Mouse (Mus musculus): ENCODE results near the gene Iqsec1. TPM values are rescaled to one million over a fixed set of nuclear protein-coding genes. Genes with fewer than 3 reads are reported as not detected.

Gene Iqsec1
- polyA plus RNA-seq, 1 experiment from 2014 or later, result 9.8 TPM

GRCm38 (mm10) chr6:90703782-90704181 is 284.7 kb downstream of the Iqsec1 start:
- Histone ChIP-seq H3K27me3 (no peaks in the 10 kb centered on the region), H3K27ac (peak overlapping the region; percentile 88), H3K36me3 (no peaks in the 10 kb centered on the region), H3K9ac (replicated peaks) (peak overlapping the region; percentile 31; the same call in 1 of the 2 replicates), H3K4me3 (replicated peaks) (no peak overlapping the region), H3K9me3 (no peaks in the 10 kb centered on the region), H3K4me1 (replicated peaks) (peaks cover 83% of the 10 kb centered on the region), H3K4me2 (0 out of 2 replicates have a peak overlapping the region, but pooled peaks have one; percentile 19)
- WGBS, result 56% methylated on average over 2 of the region's 2 CpGs
- ATAC-seq (ENCODE audit: insufficient number of reproducible peaks, insufficient read depth, low FRiP score, low TSS enrichment, low read depth), result no peak

- 0 out of 2 replicates have a peak, but pooled peaks have one; percentile 29 for ATAC-seq (ENCODE audit: insufficient number of reproducible peaks, insufficient read depth, low FRiP score, low TSS enrichment, low read depth)
- peak overlapping the region; percentile 88 for H3K27ac ChIP-seq
- 30% methylated on average over 4 of the region's 4 CpGs for WGBS
- H3K27me3 ChIP-seq, result no peaks in the 10 kb centered on the region
- H3K4me1 ChIP-seq (replicated peaks), result peaks cover 80% of the 10 kb centered on the region
- H3K4me3 ChIP-seq (replicated peaks), result no peak overlapping the region
- no peaks in the 10 kb centered on the region for H3K9me3 ChIP-seq
- H3K9ac ChIP-seq (replicated peaks), result 0 out of 2 replicates have a peak overlapping the region, but pooled peaks have one; percentile 31
- H3K4me2 ChIP-seq, result peak overlapping the region; percentile 19; the same call in 1 of the 2 replicates
- no peaks in the 10 kb centered on the region for H3K36me3 ChIP-seq
Observed at GRCm38 (mm10) chr6:90702837-90703735, 285.4 kb downstream of the Iqsec1 start.

- Histone ChIP-seq H3K9ac (replicated peaks) (no peak overlapping the region), H3K36me3 (no peaks in the 10 kb centered on the region), H3K4me1 (replicated peaks) (peaks cover 71% of the 10 kb centered on the region), H3K9me3 (no peaks in the 10 kb centered on the region), H3K27ac (peak overlapping the region; percentile 88; the same call in 1 of the 2 replicates), H3K4me3 (replicated peaks) (no peak overlapping the region), H3K27me3 (no peaks in the 10 kb centered on the region), H3K4me2 (no peak overlapping the region)
- no peak for ATAC-seq (ENCODE audit: insufficient number of reproducible peaks, insufficient read depth, low FRiP score, low TSS enrichment, low read depth)
Observed at GRCm38 (mm10) chr6:90702197-90702596, 286.3 kb downstream of the Iqsec1 start.

- ATAC-seq (ENCODE audit: insufficient number of reproducible peaks, insufficient read depth, low FRiP score, low TSS enrichment, low read depth), result no peak
- Histone ChIP-seq H3K4me1 (replicated peaks) (peaks cover 64% of the 10 kb centered on the region), H3K9ac (replicated peaks) (no peak overlapping the region), H3K9me3 (no peaks in the 10 kb centered on the region), H3K36me3 (no peaks in the 10 kb centered on the region), H3K4me3 (replicated peaks) (no peak overlapping the region), H3K27me3 (no peaks in the 10 kb centered on the region), H3K4me2 (no peak overlapping the region), H3K27ac (no peak overlapping the region)
- WGBS, result 79% methylated on average over 2 of the region's 2 CpGs
Observed at GRCm38 (mm10) chr6:90701391-90701790, 287.1 kb downstream of the Iqsec1 start.

- Histone ChIP-seq H3K27ac (peak overlapping the region; percentile 78; the same call in 1 of the 2 replicates), H3K36me3 (no peaks in the 10 kb centered on the region), H3K27me3 (no peaks in the 10 kb centered on the region), H3K9ac (replicated peaks) (no peak overlapping the region), H3K4me2 (no peak overlapping the region), H3K9me3 (no peaks in the 10 kb centered on the region), H3K4me1 (replicated peaks) (peaks cover 61% of the 10 kb centered on the region), H3K4me3 (replicated peaks) (no peak overlapping the region)
- WGBS, result 84% methylated on average over 2 of the region's 2 CpGs
- no peak for ATAC-seq (ENCODE audit: insufficient number of reproducible peaks, insufficient read depth, low FRiP score, low TSS enrichment, low read depth)
Observed at GRCm38 (mm10) chr6:90700737-90701136, 287.7 kb downstream of the Iqsec1 start.

- H3K27me3 ChIP-seq, result no peaks in the 10 kb centered on the region
- no peak overlapping the region for H3K4me2 ChIP-seq
- no peaks in the 10 kb centered on the region for H3K36me3 ChIP-seq
- no peaks in the 10 kb centered on the region for H3K9me3 ChIP-seq
- no peak overlapping the region for H3K4me3 ChIP-seq (replicated peaks)
- H3K4me1 ChIP-seq (replicated peaks), result peaks cover 61% of the 10 kb centered on the region
- 26% methylated on average over 1 of the region's 1 CpGs for WGBS
- no peak overlapping the region for H3K9ac ChIP-seq (replicated peaks)
- ATAC-seq (ENCODE audit: insufficient number of reproducible peaks, insufficient read depth, low FRiP score, low TSS enrichment, low read depth), result no peak; the same call in 1 of the 2 replicates
- H3K27ac ChIP-seq, result peak overlapping the region; percentile 78
Observed at GRCm38 (mm10) chr6:90700068-90700467, 288.4 kb downstream of the Iqsec1 start.

GRCm38 (mm10) chr6:90698843-90699242 is 289.6 kb downstream of the Iqsec1 start:
- 55% methylated on average over 6 of the region's 6 CpGs for WGBS
- Histone ChIP-seq H3K9me3 (no peaks in the 10 kb centered on the region), H3K27me3 (no peaks in the 10 kb centered on the region), H3K4me3 (replicated peaks) (no peak overlapping the region), H3K27ac (no peak overlapping the region), H3K9ac (replicated peaks) (no peak overlapping the region), H3K36me3 (peaks cover 9% of the 10 kb centered on the region), H3K4me2 (no peak overlapping the region), H3K4me1 (replicated peaks) (peaks cover 50% of the 10 kb centered on the region)
- ATAC-seq (ENCODE audit: insufficient number of reproducible peaks, insufficient read depth, low FRiP score, low TSS enrichment, low read depth), result no peak

GRCm38 (mm10) chr6:90695754-90696153 is 292.7 kb downstream of the Iqsec1 start:
- Histone ChIP-seq H3K4me3 (replicated peaks) (no peak overlapping the region), H3K9ac (replicated peaks) (no peak overlapping the region), H3K4me1 (replicated peaks) (peaks cover 21% of the 10 kb centered on the region), H3K9me3 (no peaks in the 10 kb centered on the region), H3K36me3 (peaks cover 38% of the 10 kb centered on the region), H3K27ac (no peak overlapping the region), H3K27me3 (no peaks in the 10 kb centered on the region), H3K4me2 (no peak overlapping the region)
- no peak for ATAC-seq (ENCODE audit: insufficient number of reproducible peaks, insufficient read depth, low FRiP score, low TSS enrichment, low read depth)
- 79% methylated on average over 1 of the region's 1 CpGs for WGBS

GRCm38 (mm10) chr6:90692404-90692803 is 296.1 kb downstream of the Iqsec1 start:
- H3K4me2 ChIP-seq, result no peak overlapping the region
- WGBS, result 77% methylated on average over 2 of the region's 2 CpGs
- ATAC-seq (ENCODE audit: insufficient number of reproducible peaks, insufficient read depth, low FRiP score, low TSS enrichment, low read depth), result no peak
- no peaks in the 10 kb centered on the region for H3K27me3 ChIP-seq
- no peak overlapping the region for H3K4me3 ChIP-seq (replicated peaks)
- H3K9me3 ChIP-seq, result no peaks in the 10 kb centered on the region
- no peak overlapping the region for H3K9ac ChIP-seq (replicated peaks)
- no peaks in the 10 kb centered on the region for H3K4me1 ChIP-seq (replicated peaks)
- H3K36me3 ChIP-seq, result peaks cover 71% of the 10 kb centered on the region
- no peak overlapping the region for H3K27ac ChIP-seq

GRCm38 (mm10) chr6:90691935-90692334 is 296.6 kb downstream of the Iqsec1 start:
- peaks cover 75% of the 10 kb centered on the region for H3K36me3 ChIP-seq
- H3K4me1 ChIP-seq (replicated peaks), result no peaks in the 10 kb centered on the region
- H3K4me2 ChIP-seq, result no peak overlapping the region
- no peak overlapping the region for H3K9ac ChIP-seq (replicated peaks)
- H3K27me3 ChIP-seq, result no peaks in the 10 kb centered on the region
- H3K4me3 ChIP-seq (replicated peaks), result no peak overlapping the region
- no peak for ATAC-seq (ENCODE audit: insufficient number of reproducible peaks, insufficient read depth, low FRiP score, low TSS enrichment, low read depth)
- WGBS, result 78% methylated on average over 2 of the region's 2 CpGs
- no peak overlapping the region for H3K27ac ChIP-seq
- no peaks in the 10 kb centered on the region for H3K9me3 ChIP-seq

GRCm38 (mm10) chr6:90689500-90689899 is 299.0 kb downstream of the Iqsec1 start:
- Histone ChIP-seq H3K4me3 (replicated peaks) (no peak overlapping the region), H3K9me3 (no peaks in the 10 kb centered on the region), H3K36me3 (peaks cover 78% of the 10 kb centered on the region), H3K27ac (no peak overlapping the region), H3K4me2 (no peak overlapping the region), H3K9ac (replicated peaks) (no peak overlapping the region), H3K4me1 (replicated peaks) (peaks cover 12% of the 10 kb centered on the region), H3K27me3 (no peaks in the 10 kb centered on the region)
- no peak for ATAC-seq (ENCODE audit: insufficient number of reproducible peaks, insufficient read depth, low FRiP score, low TSS enrichment, low read depth)
- WGBS, result 89% methylated on average over 10 of the region's 10 CpGs
